Mouse (Mus musculus) liver, adult 2 months (tissue): ENCODE results near the gene Hoxd11. TPM values are rescaled to one million over a fixed set of nuclear protein-coding genes. Genes with fewer than 3 reads are reported as not detected.

Experiments used
- DNase-seq: peaks from one replicate; pipeline ENCODE4 v3.0.0-alpha.2; 2011; ENCODE audit warnings: low read depth, low spot score; ENCODE audit errors: extremely low read depth
- H3K27ac ChIP-seq: fragments of 200-500 bp; replicated peaks from 2 replicates; pipeline ENCODE4 v1.5.1; 2012; ENCODE audit warnings: low read depth, mild to moderate bottlenecking, control low read depth, inconsistent platforms, low read length; ENCODE audit not compliant: insufficient read depth
- H3K27me3 ChIP-seq: fragments of 200-500 bp; 2 replicates; pipeline ENCODE4 v1.6.1; 2012; ENCODE audit warnings: mild to moderate bottlenecking, moderate library complexity, low read length, inconsistent platforms; ENCODE audit not compliant: control insufficient read depth, insufficient read depth
- H3K36me3 ChIP-seq: fragments of 200-500 bp; 2 replicates; pipeline ENCODE4 v1.6.1; 2012; ENCODE audit warnings: low read length, inconsistent platforms; ENCODE audit not compliant: control insufficient read depth, insufficient read depth
- H3K4me1 ChIP-seq: fragments of 200-500 bp; 2 replicates; pipeline ENCODE4 v1.6.1; 2011; ENCODE audit warnings: low read length; ENCODE audit not compliant: control insufficient read depth, insufficient read depth
- H3K4me3 ChIP-seq: fragments of 200-500 bp; 2 replicates; pipeline ENCODE4 v1.5.1; 2011; ENCODE audit warnings: low read depth, mild to moderate bottlenecking, control low read depth, low read length, moderate library complexity; ENCODE audit not compliant: insufficient read depth
- H3K79me2 ChIP-seq: fragments of 200-500 bp; 2 replicates; pipeline ENCODE4 v1.6.1; 2012; ENCODE audit warnings: inconsistent platforms, mild to moderate bottlenecking, low read length, moderate library complexity; ENCODE audit not compliant: control insufficient read depth, insufficient read depth
- H3K9ac ChIP-seq: fragments of 200-500 bp; 2 replicates; pipeline ENCODE4 v1.6.1; 2012; ENCODE audit warnings: low read depth, mild to moderate bottlenecking, control low read depth, inconsistent platforms, low read length
- CTCF ChIP-seq: fragments of 200-500 bp; IDR thresholded peaks from 2 replicates; pipeline ENCODE4 v1.5.1; 2011; ENCODE audit warnings: low read depth, low read length, control low read depth
- POLR2A ChIP-seq: fragments of 200-500 bp; IDR thresholded peaks from 2 replicates; pipeline ENCODE4 v1.6.1; 2011; ENCODE audit warnings: low read length, control low read depth; ENCODE audit not compliant: insufficient read depth; ENCODE audit errors: extremely low read depth
- WGBS: fragments of 180-500 bp; shearing (Covaris S2); methylation state at CpG from one replicate; pipeline ENCODE4 v1.1.7; 2018; 5-methylcytosine and 5-hydroxymethylcytosine counted together
- polyA plus RNA-seq: library from polyadenylated mRNA; depleted of rRNA; stranded (reverse); fragments of >200 nt; gene quantifications from 2 replicates; pipeline ENCODE4 v1.2.3, GENCODE M21; 2012
- total RNA-seq: library from RNA; depleted of rRNA; stranded (reverse); fragments of >200 nt; gene quantifications from 2 replicates; pipeline ENCODE4 v1.2.3, GENCODE M21; 2014

Hoxd11 gene
- total and polyA plus RNA-seq, 2 experiments = not detected

- Histone ChIP-seq H3K27ac (no peak overlapping the region), H3K36me3 (no peaks in the 10 kb centered on the region), H3K27me3 (peaks cover 45% of the 10 kb centered on the region), H3K4me1 (no peaks in the 10 kb centered on the region), H3K4me3 (peak overlapping the region; percentile 23; the same call in 1 of the 2 replicates), H3K79me2 (no peaks in the 10 kb centered on the region), H3K9ac (no peak overlapping the region)
- WGBS = 3% methylated on average over 66 of the region's 66 CpGs
- no peak for DNase-seq
- no peak for TF ChIP-seq POLR2A
- no peak for TF ChIP-seq CTCF
These were observed 25.7 kb downstream of the Hoxd11 start for GRCm38 (mm10) chr2:74704999-74705466.

GRCm38 (mm10) chr2:74705467-74706089 lies 26.2 kb downstream of the Hoxd11 start:
- WGBS = 2% methylated on average over 69 of the region's 85 CpGs
- no peak overlapping the region for H3K9ac ChIP-seq
- H3K27me3 ChIP-seq = peaks cover 43% of the 10 kb centered on the region
- H3K4me3 ChIP-seq = no peak overlapping the region; the same call in 1 of the 2 replicates
- DNase-seq = no peak
- H3K27ac ChIP-seq = no peak overlapping the region
- H3K4me1 ChIP-seq = no peaks in the 10 kb centered on the region
- no peaks in the 10 kb centered on the region for H3K79me2 ChIP-seq
- no peaks in the 10 kb centered on the region for H3K36me3 ChIP-seq
- no peak for TF ChIP-seq CTCF
- no peak for TF ChIP-seq POLR2A

GRCm38 (mm10) chr2:74706393-74706960 lies 27.1 kb downstream of the Hoxd11 start:
- peaks cover 45% of the 10 kb centered on the region for H3K27me3 ChIP-seq
- H3K36me3 ChIP-seq = no peaks in the 10 kb centered on the region
- no peak overlapping the region for H3K27ac ChIP-seq
- no peaks in the 10 kb centered on the region for H3K79me2 ChIP-seq
- H3K9ac ChIP-seq = no peak overlapping the region
- no peaks in the 10 kb centered on the region for H3K4me1 ChIP-seq
- DNase-seq = no peak
- WGBS = 8% methylated on average over 13 of the region's 13 CpGs
- TF ChIP-seq POLR2A = no peak
- TF ChIP-seq CTCF = no peak
- no peak overlapping the region for H3K4me3 ChIP-seq

GRCm38 (mm10) chr2:74707599-74707998 lies 28.2 kb downstream of the Hoxd11 start:
- no peaks in the 10 kb centered on the region for H3K79me2 ChIP-seq
- no peak overlapping the region for H3K9ac ChIP-seq
- H3K27ac ChIP-seq = no peak overlapping the region
- no peaks in the 10 kb centered on the region for H3K36me3 ChIP-seq
- TF ChIP-seq POLR2A = no peak
- no peak for TF ChIP-seq CTCF
- WGBS = 22% methylated on average over 7 of the region's 7 CpGs
- DNase-seq = no peak
- no peaks in the 10 kb centered on the region for H3K4me1 ChIP-seq
- peaks cover 53% of the 10 kb centered on the region for H3K27me3 ChIP-seq
- H3K4me3 ChIP-seq = no peak overlapping the region

GRCm38 (mm10) chr2:74708676-74709075 lies 29.3 kb downstream of the Hoxd11 start:
- no peak overlapping the region for H3K4me3 ChIP-seq
- peaks cover 55% of the 10 kb centered on the region for H3K27me3 ChIP-seq
- H3K27ac ChIP-seq = no peak overlapping the region
- no peak for DNase-seq
- no peaks in the 10 kb centered on the region for H3K79me2 ChIP-seq
- H3K4me1 ChIP-seq = no peaks in the 10 kb centered on the region
- no peaks in the 10 kb centered on the region for H3K36me3 ChIP-seq
- no peak overlapping the region for H3K9ac ChIP-seq
- TF ChIP-seq CTCF = no peak
- no peak for TF ChIP-seq POLR2A
- WGBS = 15% methylated on average over 4 of the region's 4 CpGs
